ENCODE assay signal across 8 mouse cellular contexts in the genomic region with DNA sequence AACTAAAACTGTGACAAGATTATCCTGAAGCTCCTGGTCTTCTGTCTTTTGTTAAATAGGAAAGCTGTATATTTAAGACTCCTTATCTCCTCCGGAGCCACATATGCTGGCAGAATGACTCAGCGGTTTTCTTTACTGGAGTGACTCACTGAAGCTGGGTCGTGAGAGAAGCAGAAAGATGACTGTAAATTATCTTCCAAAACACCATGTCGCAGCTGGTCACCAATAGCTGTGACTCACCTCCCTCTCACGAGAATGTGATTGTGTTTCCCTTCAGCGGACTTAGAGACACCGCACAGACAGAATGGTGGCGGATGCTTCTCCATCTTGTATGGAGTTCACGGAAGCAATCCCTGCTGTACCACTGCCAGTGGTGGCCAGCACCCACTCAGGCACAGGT. TPM values are rescaled to one million over a fixed set of nuclear protein-coding genes. Genes with fewer than 3 reads are reported as not detected.
DNase-seq lines count a peak whose midpoint lies in the region; ATAC-seq and TF ChIP-seq lines count a peak whose summit lies in the region.

No protein-coding gene starts in this region.

- no peaks in the 10 kb centered on the region for H3K79me2 ChIP-seq in CH12.LX (replicated peaks; ENCODE audit: control insufficient read depth, extremely low read depth, insufficient read depth, poor library complexity, severe bottlenecking)

- WGBS in heart, embryonic 11.5 days (ENCODE audit: insufficient replicate concordance), result 49% methylated on average over 9 of the region's 9 CpGs
- WGBS in liver, embryonic 13.5 days (ENCODE audit: insufficient replicate concordance), result 21% methylated on average over 9 of the region's 9 CpGs

- TF ChIP-seq CTCF in CH12.LX (conservative IDR thresholded peaks at IDR 0.05 in 1 of 2, IDR thresholded peaks at IDR 0.05 in 1 of 2; ENCODE audit: low read depth in 2 of 2, low read length in 2 of 2), result no peak

- no peak overlapping the region; the same call in 1 of the 2 replicates for H3K4me2 ChIP-seq in heart, embryonic 11.5 days
- H3K4me2 ChIP-seq in CH12.LX (ENCODE audit: insufficient read depth, low read depth, poor library complexity, severe bottlenecking), result no peak overlapping the region
- H3K4me2 ChIP-seq in liver, embryonic 13.5 days, result peak overlapping the region; percentile 59

- 0 out of 2 replicates have a peak, but pooled peaks have one; percentile 31 for TF ChIP-seq POLR2A in CH12.LX (IDR thresholded peaks at IDR 0.05; ENCODE audit: low read depth, low read length)

- DNase-seq in heart, adult 9 months (ENCODE audit: low spot score in 2 of 2), result no peak
- peak; percentile 82 for DNase-seq in CH12.LX (ENCODE audit: extremely low read depth)
- DNase-seq in liver, embryonic 13.5 days, result peak; percentile 80
- DNase-seq in thymus, postnatal 25 days, result no peak
- no peak for DNase-seq in lung, postnatal 25 days (ENCODE audit: low spot score)

- H3K4me1 ChIP-seq in heart, embryonic 11.5 days (ENCODE audit: control insufficient read depth, insufficient read depth, low read length), result no peaks in the 10 kb centered on the region
- H3K4me1 ChIP-seq in CH12.LX (ENCODE audit: control insufficient read depth in 1 of 2, insufficient read depth in 2 of 2), result peaks cover 13 to 39% of the 10 kb centered on the region in 2 experiments
- H3K4me1 ChIP-seq in liver, embryonic 13.5 days (replicated peaks), result peaks cover 26% of the 10 kb centered on the region

- no peaks in the 10 kb centered on the region for H3K36me3 ChIP-seq in heart, embryonic 11.5 days (ENCODE audit: control insufficient read depth, insufficient read depth, low read length)
- H3K36me3 ChIP-seq in CH12.LX (replicated peaks in 1 of 2; ENCODE audit: control insufficient read depth in 1 of 2, insufficient read depth in 1 of 2, low read length in 1 of 2), result no peaks in the 10 kb centered on the region
- no peaks in the 10 kb centered on the region for H3K36me3 ChIP-seq in liver, embryonic 13.5 days

- TF ChIP-seq EP300 in CH12.LX (IDR thresholded peaks at IDR 0.05; ENCODE audit: low read length), result peak; percentile 50; the same call in 1 of the 2 replicates

- in situ Hi-C loops in CH12.LX (cut with MboI; ENCODE audit: low pct_ligation_motif_present, low pct_unique_long_range_greater_than_20kb, low sequenced_read_pairs), result loop anchor here (10.0 kb wide), 1 partner anchor 245 kb away; no protein-coding TSS in a partner anchor

- ATAC-seq in heart, embryonic 11.5 days (replicated peaks; ENCODE audit: insufficient number of reproducible peaks, low FRiP score, low TSS enrichment), result peak; percentile 88
- ATAC-seq in common myeloid progenitor, adult 5-6 weeks (replicated peaks; ENCODE audit: low read depth, poor library complexity, severe bottlenecking), result peak; percentile 97
- ATAC-seq in liver, embryonic 13.5 days (ENCODE audit: low read depth), result peak; percentile 97
- ATAC-seq in monocyte, adult 5-6 weeks (replicated peaks; ENCODE audit: insufficient number of reproducible peaks, low FRiP score, low TSS enrichment, poor library complexity, severe bottlenecking), result no peak

- H3K9ac ChIP-seq in heart, embryonic 11.5 days (ENCODE audit: low read depth, low read length), result no peak overlapping the region
- peak overlapping the region; percentile 0; the same call in 1 of the 2 replicates for H3K9ac ChIP-seq in CH12.LX (ENCODE audit: insufficient read depth, low read depth)
- H3K9ac ChIP-seq in liver, embryonic 13.5 days, result peak overlapping the region; percentile 34

- TF ChIP-seq RAD21 in CH12.LX (IDR thresholded peaks at IDR 0.05; ENCODE audit: low read depth, low read length), result no peak

- peak overlapping the region; percentile 25 for H3K27ac ChIP-seq in heart, embryonic 11.5 days (ENCODE audit: low read depth, low read length)
- H3K27ac ChIP-seq in CH12.LX (ENCODE audit: insufficient read depth, low read depth), result peak overlapping the region; percentile 37
- H3K27ac ChIP-seq in liver, embryonic 13.5 days, result peak overlapping the region; percentile 91

- dilution Hi-C loops in CH12.LX (cut with MboI; ENCODE audit: extremely low pct_ligation_motif_present, extremely low pct_unique_long_range_greater_than_20kb, low sequenced_read_pairs), result no loop called here

- no peak overlapping the region for H3K4me3 ChIP-seq in heart, embryonic 11.5 days (ENCODE audit: low read depth, low read length)
- no peak overlapping the region for H3K4me3 ChIP-seq in CH12.LX (replicated peaks in 1 of 3; ENCODE audit: low read depth in 2 of 3, low read length in 2 of 3, poor library complexity in 1 of 3)
- H3K4me3 ChIP-seq in liver, embryonic 13.5 days (replicated peaks), result peak overlapping the region; percentile 10

- H3K9me3 ChIP-seq in heart, embryonic 11.5 days (replicated peaks; ENCODE audit: control insufficient read depth, low read length), result no peaks in the 10 kb centered on the region
- H3K9me3 ChIP-seq in CH12.LX (replicated peaks; ENCODE audit: low read length), result no peaks in the 10 kb centered on the region
- H3K9me3 ChIP-seq in liver, embryonic 13.5 days (replicated peaks), result no peaks in the 10 kb centered on the region

- H3K27me3 ChIP-seq in heart, embryonic 11.5 days (ENCODE audit: control insufficient read depth, insufficient read depth, low read length), result no peaks in the 10 kb centered on the region
- no peaks in the 10 kb centered on the region for H3K27me3 ChIP-seq in CH12.LX (replicated peaks)
- H3K27me3 ChIP-seq in liver, embryonic 13.5 days, result no peaks in the 10 kb centered on the region

TF ChIP-seq in CH12.LX, 34 proteins besides CTCF, POLR2A, EP300 and RAD21:
- TF ChIP-seq TCF12 (IDR thresholded peaks at IDR 0.05; ENCODE audit: low read depth, low read length) (peak; percentile 55; the same call in 1 of the 2 replicates), ETS1 (conservative IDR thresholded peaks at IDR 0.05; ENCODE audit: low read depth, low read length) (peak; percentile 95), MXI1 (IDR thresholded peaks at IDR 0.05; ENCODE audit: low read depth, low read length) (peak; percentile 52; the same call in 1 of the 2 replicates), BHLHE40 (IDR thresholded peaks at IDR 0.05; ENCODE audit: low read depth, low read length) (peak; percentile 89), JUND (conservative IDR thresholded peaks at IDR 0.05; ENCODE audit: low read depth, low read length) (peak; percentile 67; the same call in 1 of the 2 replicates), MEF2A (IDR thresholded peaks at IDR 0.05; ENCODE audit: borderline replicate concordance, low read depth, low read length) (peak; percentile 56; the same call in 1 of the 2 replicates), CHD1 (IDR thresholded peaks at IDR 0.05; ENCODE audit: low read depth, low read length) (0 out of 2 replicates have a peak, but pooled peaks have one; percentile 45), TBP (conservative IDR thresholded peaks at IDR 0.05; ENCODE audit: low read depth, low read length) (0 out of 2 replicates have a peak, but pooled peaks have one; percentile 53), JUN (IDR thresholded peaks at IDR 0.05; ENCODE audit: insufficient read depth, low read depth, low read length) (peak; percentile 65), CHD2 (IDR thresholded peaks at IDR 0.05; ENCODE audit: low read length) (peak; percentile 73; the same call in 1 of the 2 replicates), GABPA (IDR thresholded peaks at IDR 0.05; ENCODE audit: insufficient replicate concordance, low read depth, low read length) (0 out of 2 replicates have a peak, but pooled peaks have one; percentile 9), SIN3A (IDR thresholded peaks at IDR 0.05; ENCODE audit: low read length) (peak; percentile 70; the same call in 1 of the 2 replicates), UBTF (IDR thresholded peaks at IDR 0.05; ENCODE audit: low read depth, low read length) (no peak), MAFK (IDR thresholded peaks at IDR 0.05; ENCODE audit: insufficient replicate concordance, low read length) (peak; percentile 97), MAZ (IDR thresholded peaks at IDR 0.05; ENCODE audit: low read depth, low read length) (no peak; the same call in 1 of the 2 replicates), IRF4 (IDR thresholded peaks at IDR 0.05; ENCODE audit: low read depth, low read length) (peak; percentile 75), MAX (IDR thresholded peaks at IDR 0.05; ENCODE audit: low read length) (0 out of 2 replicates have a peak, but pooled peaks have one; percentile 35), ZMIZ1 (IDR thresholded peaks at IDR 0.05; ENCODE audit: low read depth, low read length) (no peak), USF2 (conservative IDR thresholded peaks at IDR 0.05; ENCODE audit: low read depth, low read length) (no peak)

RNA-seq across cellular contexts. Expression of a gene that starts 30.6 kb away (rescaled TPM):
- 75.0 and 75.8 TPM in 2 replicates for polyA plus RNA-seq in heart, embryonic 11.5 days (2014; fragmentation: Nextera tagmentation; extraction: Ambion mirVana)
- 76.1 and 77.4 TPM in 2 replicates for total RNA-seq in CH12.LX (2012; rRNA removed)
- total RNA-seq in CH12.LX (2014; rRNA removed), result 95.0 and 110 TPM in 2 replicates
- 132 and 135 TPM in 2 replicates for polyA plus RNA-seq in CH12.LX (2012; ENCODE audit: insufficient read length, low read depth)
- 107 and 156 TPM in 2 replicates for total RNA-seq in common myeloid progenitor, adult 5-6 weeks (2017)
- polyA plus RNA-seq in liver, embryonic 13.5 days (2015; fragmentation: Nextera tagmentation; extraction: Ambion mirVana), result 110 and 126 TPM in 2 replicates
- total RNA-seq in monocyte, adult 5-6 weeks (2017), result 51.8 to 65.0 TPM (median 55.0 TPM) in 3 replicates

Comparison
In these comparisons a context has a peak if more than half of its experiments do, and no peak if none do; other contexts are left out.
1. H3K27ac ChIP-seq: peak in every context shown above with its lines; median percentile 91 in liver, embryonic 13.5 days; 37 in CH12.LX; 25 in heart, embryonic 11.5 days.
2. DNase-seq: peak in CH12.LX (single experiment) and liver, embryonic 13.5 days (single experiment); none in heart, adult 9 months (0 of 2), thymus, postnatal 25 days (single experiment) and lung, postnatal 25 days (single experiment).